31 mouse cellular contexts compared by ENCODE assay signal in genomic region chr4:137936134-137936533, GRCm38 (mm10).
"Had no signal": no experiment of that assay in that cellular context is flagged by ENCODE, and none has a peak within 500 bp of the region (broad histone marks: within the 10 kb centered on the region; RNA-seq: fewer than 3 reads in every experiment).

No protein-coding gene starts in this region.

- H3K27ac ChIP-seq: left cerebral cortex, adult 2 months; limb, embryonic 10.5 days; limb, embryonic 12.5 days; limb, embryonic 13.5 days; limb, embryonic 15.5 days; liver, embryonic 13.5 days; liver, embryonic 14.5 days; liver, embryonic 15.5 days; lung, embryonic 15.5 days; macrophage; midbrain, embryonic 10.5 days; midbrain, embryonic 12.5 days; midbrain, embryonic 13.5 days; midbrain, embryonic 15.5 days; neural tube, embryonic 12.5 days had no signal

- H3K9ac ChIP-seq: limb, embryonic 12.5 days; limb, embryonic 13.5 days; limb, embryonic 15.5 days; liver, embryonic 13.5 days; liver, embryonic 14.5 days; liver, embryonic 15.5 days; liver, postnatal 0 days; lung, embryonic 14.5 days; lung, embryonic 15.5 days; midbrain, embryonic 12.5 days; midbrain, embryonic 13.5 days; midbrain, embryonic 15.5 days; neural tube, embryonic 12.5 days had no signal

- H3K4me3 ChIP-seq: left cerebral cortex, adult 2 months; limb, embryonic 10.5 days; limb, embryonic 12.5 days; limb, embryonic 13.5 days; limb, embryonic 15.5 days; liver, embryonic 13.5 days; liver, embryonic 15.5 days; lung, embryonic 15.5 days; midbrain, embryonic 10.5 days; midbrain, embryonic 12.5 days; midbrain, embryonic 13.5 days; midbrain, embryonic 15.5 days; myocyte; neural tube, embryonic 12.5 days had no signal

- H3K27me3 ChIP-seq: limb, embryonic 12.5 days; limb, embryonic 13.5 days; limb, embryonic 15.5 days; liver, embryonic 13.5 days; liver, embryonic 15.5 days; midbrain, embryonic 12.5 days; midbrain, embryonic 13.5 days; midbrain, embryonic 15.5 days; neural tube, embryonic 12.5 days had no signal

- DNase-seq: left cerebral cortex, postnatal 4 days; liver; liver, embryonic 13.5 days; liver, postnatal 0 days; lung, adult 18-20 months; lung, adult 2 months; lung, embryonic 14.5 days; lung, postnatal 10 days; lung, postnatal 14 days; lung, postnatal 36 days; lung, postnatal 4 days; midbrain, embryonic 14.5 days had no signal

- ATAC-seq: liver, postnatal 0 days; lung, postnatal 0 days; midbrain, embryonic 13.5 days; midbrain, embryonic 15.5 days; midbrain, embryonic 16.5 days had no signal

- H3K4me2 ChIP-seq: limb, embryonic 12.5 days; limb, embryonic 13.5 days; limb, embryonic 15.5 days; liver, embryonic 11.5 days; liver, embryonic 13.5 days; liver, embryonic 15.5 days; lung, embryonic 14.5 days; lung, embryonic 15.5 days; midbrain, embryonic 11.5 days; midbrain, embryonic 12.5 days; midbrain, embryonic 13.5 days; midbrain, embryonic 15.5 days; neural tube, embryonic 12.5 days had no signal

- H3K9me3 ChIP-seq: limb, embryonic 10.5 days; limb, embryonic 15.5 days; liver, embryonic 13.5 days; liver, embryonic 15.5 days; lung, embryonic 15.5 days; midbrain, embryonic 12.5 days; midbrain, embryonic 13.5 days; midbrain, embryonic 15.5 days; neural tube, embryonic 12.5 days had no signal
